Mouse (Mus musculus) CD4-positive helper T cell, adult 2 months (primary cell): Measurements from ENCODE around the gene Zfp956.

Source experiments
- DNase-seq: peaks from one replicate; pipeline ENCODE4 v3.0.0-alpha.2; 2012; ENCODE audit warnings: low read depth, missing footprints, low spot score

Gene Zfp956

GRCm38 (mm10) chr6:47953191-47953726, at the start of gene Zfp956:
Gene Zfp956 (plus strand): TSS chr6:47953390.
- DNase-seq: peak; percentile 94

GRCm38 (mm10) chr6:47903587-47903986, 49.6 kb upstream of the Zfp956 start:
- no peak for DNase-seq

GRCm38 (mm10) chr6:47904361-47904760, 48.8 kb upstream of the Zfp956 start:
- DNase-seq: no peak

- DNase-seq: no peak
These were observed 48.1 kb upstream of the Zfp956 start for GRCm38 (mm10) chr6:47904917-47905695.

GRCm38 (mm10) chr6:47906326-47906725, 46.9 kb upstream of the Zfp956 start:
- DNase-seq: no peak

GRCm38 (mm10) chr6:47909007-47909406, 44.2 kb upstream of the Zfp956 start:
- no peak for DNase-seq

- DNase-seq: no peak
These were observed 41.5 kb upstream of the Zfp956 start for GRCm38 (mm10) chr6:47911650-47912049.

GRCm38 (mm10) chr6:47912991-47913390, 40.2 kb upstream of the Zfp956 start:
- no peak for DNase-seq

- no peak for DNase-seq
These were observed 36.1 kb upstream of the Zfp956 start for GRCm38 (mm10) chr6:47917051-47917450.

GRCm38 (mm10) chr6:47918768-47919274, 34.4 kb upstream of the Zfp956 start:
- DNase-seq: no peak

- no peak for DNase-seq
These were observed 33.3 kb upstream of the Zfp956 start for GRCm38 (mm10) chr6:47919646-47920446.

- peak; percentile 93 for DNase-seq
These were observed 32.5 kb upstream of the Zfp956 start, which contains the start of gene Zfp212 for GRCm38 (mm10) chr6:47920447-47921340. Gene Zfp212 (plus strand): TSS chr6:47920476.

GRCm38 (mm10) chr6:47942461-47942860, 10.7 kb upstream of the Zfp956 start:
- DNase-seq: no peak

GRCm38 (mm10) chr6:47943021-47943691, 10.0 kb upstream of the Zfp956 start:
- peak; percentile 75 for DNase-seq

- DNase-seq: no peak
These were observed 9.5 kb upstream of the Zfp956 start for GRCm38 (mm10) chr6:47943721-47944120.

GRCm38 (mm10) chr6:47947388-47947787, 5.8 kb upstream of the Zfp956 start:
- DNase-seq: no peak

- DNase-seq: no peak
These were observed 1.2 kb downstream of the Zfp956 start for GRCm38 (mm10) chr6:47954425-47954824.

GRCm38 (mm10) chr6:47957816-47958215, 4.6 kb downstream of the Zfp956 start:
- no peak for DNase-seq

GRCm38 (mm10) chr6:47960685-47961421, 7.7 kb downstream of the Zfp956 start:
- no peak for DNase-seq

- no peak for DNase-seq
These were observed 9.9 kb downstream of the Zfp956 start for GRCm38 (mm10) chr6:47963051-47963450.
